Mouse (Mus musculus) megakaryocyte-erythroid progenitor cell, adult 5-6 weeks (primary cell): ENCODE data around the gene Olfr802. TPM values are rescaled to one million over a fixed set of nuclear protein-coding genes. Genes with fewer than 3 reads are reported as not detected.

Experiments
- ATAC-seq: replicated peaks from 2 replicates; pipeline ENCODE4 v1.8.0; 2016; ENCODE audit warnings: mild to moderate bottlenecking, inconsistent platforms; ENCODE audit not compliant: severe bottlenecking, poor library complexity, low FRiP score, low TSS enrichment
- total RNA-seq, 2 experiments: library from RNA; stranded (forward) in 1 of 2; stranded (reverse) in 1 of 2; fragments of 200-1000, 215-1000 nt in 1 of 2; fragments of >200 nt in 1 of 2; fragmentation: Nextera tagmentation in 1 of 2; gene quantifications; 2 replicates each; pipeline ENCODE4 v1.2.3; 2014 to 2017

Gene Olfr802
- total RNA-seq (2014; fragmentation: Nextera tagmentation), result not detected in 2 replicates
- total RNA-seq (2017), result not detected in 2 replicates

DNA sequence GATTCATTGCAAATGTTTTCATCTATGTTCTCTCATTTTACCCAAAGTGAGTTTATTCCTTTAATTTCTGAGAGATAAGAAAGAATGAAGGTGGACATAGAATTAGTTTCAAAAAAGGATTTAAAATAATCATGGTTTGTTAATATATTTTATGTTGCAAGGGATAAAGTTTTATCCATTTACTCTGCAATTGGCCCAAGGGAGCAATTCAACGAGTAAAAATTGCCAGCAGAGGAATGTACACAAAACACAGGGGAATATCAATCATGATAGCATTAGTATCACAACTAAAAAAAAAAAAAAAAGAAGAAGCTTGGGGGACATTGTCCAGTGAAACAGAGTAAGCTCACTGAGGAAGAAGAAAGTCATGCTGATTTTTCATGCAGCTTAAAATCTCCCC, at the start of gene Olfr802:
TSS of gene Olfr802 (minus strand) at position 101 of the 400 bp plus-strand sequence.
- no peak for ATAC-seq

GRCm38 (mm10) chr10:129729275-129729674, 41.3 kb upstream of the Olfr802 start, which contains the start of gene Olfr805:
Olfr805 (minus strand) TSS chr10:129729375.
- ATAC-seq, result no peak

DNA sequence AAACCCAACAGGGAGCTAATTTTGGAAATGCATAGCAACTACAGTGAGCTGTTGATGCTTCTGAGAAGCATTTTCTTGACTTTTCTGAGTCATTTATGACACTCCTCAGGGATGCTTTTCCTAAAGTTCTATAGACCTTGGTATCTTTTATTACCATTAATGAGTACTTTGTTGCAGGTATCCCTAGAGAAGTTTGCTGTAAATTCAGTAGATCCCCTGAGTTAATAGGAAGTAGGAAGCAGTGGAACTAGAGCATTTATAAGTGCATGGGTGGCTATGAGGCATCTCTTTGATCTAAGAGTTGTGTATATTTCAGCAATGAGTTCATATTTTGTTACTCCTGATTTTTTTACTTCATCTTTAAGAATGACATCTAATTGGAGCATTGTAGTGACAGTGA, 14.9 kb upstream of the Olfr802 start, which contains the start of gene Olfr804:
TSS of gene Olfr804 (plus strand) at position 301 of the 400 bp plus-strand sequence.
- no peak for ATAC-seq

DNA sequence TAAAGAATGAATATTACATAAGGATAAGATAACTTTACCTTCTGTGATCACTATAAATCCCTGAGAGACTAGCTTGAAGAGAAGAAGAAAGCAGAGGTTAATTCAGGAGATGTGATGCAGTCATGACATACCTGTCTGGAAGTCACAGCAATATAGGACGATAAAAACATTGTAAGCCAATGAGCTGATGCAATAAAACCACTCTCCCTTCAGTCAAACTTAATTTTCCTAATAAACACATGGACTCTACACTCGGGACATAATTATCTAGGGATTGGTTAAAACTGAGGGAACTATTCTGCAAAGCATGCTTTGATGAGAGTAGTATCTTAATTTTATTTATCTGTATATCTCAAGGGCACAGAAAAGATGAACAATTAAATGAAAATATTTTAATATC, 6.2 kb upstream of the Olfr802 start, which contains the start of gene Olfr803:
TSS of gene Olfr803 (minus strand) at position 101 of the 400 bp plus-strand sequence.
- no peak for ATAC-seq

DNA sequence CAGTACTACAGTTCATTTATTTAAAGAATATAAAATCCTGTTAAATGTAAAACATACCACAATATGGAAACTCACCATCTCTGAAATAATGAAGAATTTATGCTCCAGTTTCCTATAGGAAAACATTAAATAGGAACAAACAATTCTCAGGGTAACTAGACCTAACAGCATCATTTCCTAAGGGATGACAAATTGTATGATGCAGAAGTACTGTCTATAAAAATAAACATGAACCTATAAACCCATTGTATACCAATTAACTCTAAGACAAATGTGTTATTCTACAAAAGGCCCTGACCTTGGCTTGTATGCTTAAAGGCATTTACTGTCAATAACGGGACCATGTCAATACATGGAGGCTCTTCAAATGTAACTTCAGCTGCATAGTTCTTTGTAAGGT, 14.2 kb downstream of the Olfr802 start, which contains the start of gene Olfr801:
TSS of gene Olfr801 (minus strand) at position 101 of the 400 bp plus-strand sequence.
- ATAC-seq, result no peak

GRCm38 (mm10) chr10:129657394-129657793, 30.6 kb downstream of the Olfr802 start, which contains the start of gene Olfr800:
Olfr800 (plus strand) TSS chr10:129657694.
- ATAC-seq, result no peak

GRCm38 (mm10) chr10:129651763-129652162, 36.2 kb downstream of the Olfr802 start:
- no peak for ATAC-seq

- ATAC-seq, result no peak
Observed at GRCm38 (mm10) chr10:129637184-129637583, 50.8 kb downstream of the Olfr802 start, which contains the start of gene Olfr799. Olfr799 (plus strand) TSS chr10:129637484.

GRCm38 (mm10) chr10:129627834-129628233, 60.1 kb downstream of the Olfr802 start, which contains the start of gene Olfr798:
Olfr798 (minus strand) TSS chr10:129627934.
- ATAC-seq, result no peak

Other genes with a start within 250 kb of the Olfr802 start
- gene Olfr787, start 226.3 kb downstream of the Olfr802 start, total RNA-seq (2014; fragmentation: Nextera tagmentation), result not detected in 2 replicates
- not detected in 2 replicates for gene Olfr787, start 226.3 kb downstream of the Olfr802 start, total RNA-seq (2017)
- gene Olfr788, start 217.2 kb downstream of the Olfr802 start, total RNA-seq (2014; fragmentation: Nextera tagmentation), result not detected in 2 replicates
- not detected in 2 replicates for gene Olfr788, start 217.2 kb downstream of the Olfr802 start, total RNA-seq (2017)
- gene Olfr789, start 203.4 kb downstream of the Olfr802 start, total RNA-seq (2014; fragmentation: Nextera tagmentation), result not detected in 2 replicates
- not detected in 2 replicates for gene Olfr789, start 203.4 kb downstream of the Olfr802 start, total RNA-seq (2017)
- gene Olfr790, start 189.7 kb downstream of the Olfr802 start, total RNA-seq (2014; fragmentation: Nextera tagmentation), result not detected in 2 replicates
- gene Olfr790, start 189.7 kb downstream of the Olfr802 start, total RNA-seq (2017), result not detected in 2 replicates
- not detected in 2 replicates for gene Olfr791, start 166.4 kb downstream of the Olfr802 start, total RNA-seq (2014; fragmentation: Nextera tagmentation)
- gene Olfr791, start 166.4 kb downstream of the Olfr802 start, total RNA-seq (2017), result not detected in 2 replicates
- gene Olfr792, start 149.0 kb downstream of the Olfr802 start, total RNA-seq (2014; fragmentation: Nextera tagmentation), result not detected in 2 replicates
- not detected in 2 replicates for gene Olfr792, start 149.0 kb downstream of the Olfr802 start, total RNA-seq (2017)
- gene Olfr794, start 120.5 kb downstream of the Olfr802 start, total RNA-seq (2014; fragmentation: Nextera tagmentation), result not detected in 2 replicates
- not detected in 2 replicates for gene Olfr794, start 120.5 kb downstream of the Olfr802 start, total RNA-seq (2017)
- not detected in 2 replicates for gene Olfr796, start 75.6 kb downstream of the Olfr802 start, total RNA-seq (2014; fragmentation: Nextera tagmentation)
- gene Olfr796, start 75.6 kb downstream of the Olfr802 start, total RNA-seq (2017), result not detected in 2 replicates
- gene Olfr798, start 60.2 kb downstream of the Olfr802 start, total RNA-seq (2014; fragmentation: Nextera tagmentation), result not detected in 2 replicates
- not detected in 2 replicates for gene Olfr798, start 60.2 kb downstream of the Olfr802 start, total RNA-seq (2017)
- gene Olfr799, start 50.7 kb downstream of the Olfr802 start, total RNA-seq (2014; fragmentation: Nextera tagmentation), result not detected in 2 replicates
- gene Olfr799, start 50.7 kb downstream of the Olfr802 start, total RNA-seq (2017), result not detected in 2 replicates
- not detected in 2 replicates for gene Olfr800, start 30.5 kb downstream of the Olfr802 start, total RNA-seq (2014; fragmentation: Nextera tagmentation)
- not detected in 2 replicates for gene Olfr800, start 30.5 kb downstream of the Olfr802 start, total RNA-seq (2017)
- gene Olfr801, start 14.3 kb downstream of the Olfr802 start, total RNA-seq (2014; fragmentation: Nextera tagmentation), result not detected in 2 replicates
- not detected in 2 replicates for gene Olfr801, start 14.3 kb downstream of the Olfr802 start, total RNA-seq (2017)
- not detected in 2 replicates for gene Olfr803, start 6.1 kb upstream of the Olfr802 start, total RNA-seq (2014; fragmentation: Nextera tagmentation)
- not detected in 2 replicates for gene Olfr803, start 6.1 kb upstream of the Olfr802 start, total RNA-seq (2017)
- not detected in 2 replicates for gene Olfr804, start 15.0 kb upstream of the Olfr802 start, total RNA-seq (2014; fragmentation: Nextera tagmentation)
- gene Olfr804, start 15.0 kb upstream of the Olfr802 start, total RNA-seq (2017), result not detected in 2 replicates
- not detected in 2 replicates for gene Olfr805, start 41.2 kb upstream of the Olfr802 start, total RNA-seq (2014; fragmentation: Nextera tagmentation)
- gene Olfr805, start 41.2 kb upstream of the Olfr802 start, total RNA-seq (2017), result not detected in 2 replicates
- gene Olfr806, start 53.8 kb upstream of the Olfr802 start, total RNA-seq (2014; fragmentation: Nextera tagmentation), result not detected in 2 replicates
- gene Olfr806, start 53.8 kb upstream of the Olfr802 start, total RNA-seq (2017), result not detected in 2 replicates
- not detected in 2 replicates for gene Olfr807, start 69.6 kb upstream of the Olfr802 start, total RNA-seq (2014; fragmentation: Nextera tagmentation)
- gene Olfr807, start 69.6 kb upstream of the Olfr802 start, total RNA-seq (2017), result not detected in 2 replicates
- gene Olfr808, start 77.3 kb upstream of the Olfr802 start, total RNA-seq (2014; fragmentation: Nextera tagmentation), result 0.12 TPM in 1 of 2 replicates, not detected in the other
- not detected in 2 replicates for gene Olfr808, start 77.3 kb upstream of the Olfr802 start, total RNA-seq (2017)
- not detected in 2 replicates for gene Olfr809, start 86.5 kb upstream of the Olfr802 start, total RNA-seq (2014; fragmentation: Nextera tagmentation)
- gene Olfr809, start 86.5 kb upstream of the Olfr802 start, total RNA-seq (2017), result not detected in 2 replicates
- gene Olfr810, start 106.7 kb upstream of the Olfr802 start, total RNA-seq (2014; fragmentation: Nextera tagmentation), result not detected in 2 replicates
- gene Olfr810, start 106.7 kb upstream of the Olfr802 start, total RNA-seq (2017), result not detected in 2 replicates
- gene Olfr811, start 116.2 kb upstream of the Olfr802 start, total RNA-seq (2014; fragmentation: Nextera tagmentation), result not detected in 2 replicates
- gene Olfr811, start 116.2 kb upstream of the Olfr802 start, total RNA-seq (2017), result not detected in 2 replicates
- gene Olfr812, start 157.9 kb upstream of the Olfr802 start, total RNA-seq (2014; fragmentation: Nextera tagmentation), result not detected in 2 replicates
- not detected in 2 replicates for gene Olfr812, start 157.9 kb upstream of the Olfr802 start, total RNA-seq (2017)
- not detected in 2 replicates for gene Olfr813, start 167.2 kb upstream of the Olfr802 start, total RNA-seq (2014; fragmentation: Nextera tagmentation)
- gene Olfr813, start 167.2 kb upstream of the Olfr802 start, total RNA-seq (2017), result not detected in 2 replicates
- gene Olfr814, start 191.7 kb upstream of the Olfr802 start, total RNA-seq (2014; fragmentation: Nextera tagmentation), result not detected in 2 replicates
- gene Olfr814, start 191.7 kb upstream of the Olfr802 start, total RNA-seq (2017), result not detected in 2 replicates
- gene Olfr815, start 217.7 kb upstream of the Olfr802 start, total RNA-seq (2014; fragmentation: Nextera tagmentation), result not detected in 2 replicates
- not detected in 2 replicates for gene Olfr815, start 217.7 kb upstream of the Olfr802 start, total RNA-seq (2017)
- not detected in 2 replicates for gene Olfr816, start 227.4 kb upstream of the Olfr802 start, total RNA-seq (2014; fragmentation: Nextera tagmentation)
- gene Olfr816, start 227.4 kb upstream of the Olfr802 start, total RNA-seq (2017), result not detected in 2 replicates